Mouse (Mus musculus) neural tube, embryonic 15.5 days (tissue): ENCODE measurements around the gene Dnajc4. TPM values are rescaled to one million over a fixed set of nuclear protein-coding genes. Genes with fewer than 3 reads are reported as not detected.

Source experiments
- ATAC-seq: fragments of 200-750 bp; cut with Nextera tagmentation; 2 replicates; pipeline ENCODE4 v1.8.0; 2017; ENCODE audit warnings: mild to moderate bottlenecking, moderate TSS enrichment, moderate library complexity; ENCODE audit not compliant: low FRiP score
- H3K27ac ChIP-seq: fragments of 300-500 bp; sonication (generic); replicated peaks from 2 replicates; pipeline ENCODE4 v1.5.1; 2015; ENCODE audit warnings: mild to moderate bottlenecking, inconsistent platforms
- H3K27me3 ChIP-seq: fragments of 300-500 bp; sonication (generic); replicated peaks from 2 replicates; pipeline ENCODE4 v1.6.1; 2015; ENCODE audit warnings: inconsistent platforms
- H3K36me3 ChIP-seq: fragments of 300-500 bp; sonication (generic); 2 replicates; pipeline ENCODE4 v1.6.1; 2015; ENCODE audit warnings: inconsistent platforms
- H3K4me1 ChIP-seq: fragments of 300-500 bp; sonication (generic); 2 replicates; pipeline ENCODE4 v1.6.1; 2015; ENCODE audit warnings: inconsistent platforms
- H3K4me2 ChIP-seq: fragments of 300-500 bp; sonication (generic); 2 replicates; pipeline ENCODE4 v1.6.1; 2015; ENCODE audit warnings: inconsistent platforms, mild to moderate bottlenecking, moderate library complexity
- H3K4me3 ChIP-seq: fragments of 300-500 bp; sonication (generic); replicated peaks from 2 replicates; pipeline ENCODE4 v1.5.1; 2015; ENCODE audit warnings: mild to moderate bottlenecking, inconsistent platforms
- H3K9ac ChIP-seq: fragments of 300-500 bp; sonication (generic); replicated peaks from 2 replicates; pipeline ENCODE4 v1.6.1; 2015; ENCODE audit warnings: mild to moderate bottlenecking, inconsistent platforms
- H3K9me3 ChIP-seq: fragments of 300-500 bp; sonication (generic); replicated peaks from 2 replicates; pipeline ENCODE4 v1.6.1; 2016; ENCODE audit warnings: inconsistent platforms
- WGBS: fragments of 180-500 bp; shearing (Covaris S2); methylation state at CpG from one replicate; pipeline ENCODE4 v1.1.7; 2015; ENCODE audit warnings: mixed read lengths; 5-methylcytosine and 5-hydroxymethylcytosine counted together
- polyA plus RNA-seq: library from polyadenylated mRNA; unstranded; fragments of >200 nt; fragmentation: Nextera tagmentation; extraction: Ambion mirVana; gene quantifications from 2 replicates; pipeline ENCODE4 v1.2.1, GENCODE M21; 2015

Dnajc4 gene
- polyA plus RNA-seq, 1 experiment from 2014 or later = 28.1 TPM

GRCm38 (mm10) chr19:7017541-7018457 is 25.4 kb upstream of the Dnajc4 start:
- H3K36me3 ChIP-seq = peaks cover 52% of the 10 kb centered on the region
- no peak overlapping the region for H3K4me2 ChIP-seq
- no peaks in the 10 kb centered on the region for H3K27me3 ChIP-seq
- ATAC-seq = no peak
- H3K9me3 ChIP-seq = no peaks in the 10 kb centered on the region
- H3K4me3 ChIP-seq = no peak overlapping the region
- no peak overlapping the region for H3K27ac ChIP-seq
- H3K9ac ChIP-seq = no peak overlapping the region
- 80% methylated on average over 12 of the region's 12 CpGs for WGBS
- no peaks in the 10 kb centered on the region for H3K4me1 ChIP-seq

GRCm38 (mm10) chr19:7014481-7015135 is 22.2 kb upstream of the Dnajc4 start:
- H3K9me3 ChIP-seq = no peaks in the 10 kb centered on the region
- no peaks in the 10 kb centered on the region for H3K27me3 ChIP-seq
- no peak overlapping the region for H3K4me2 ChIP-seq
- no peak overlapping the region for H3K4me3 ChIP-seq
- H3K9ac ChIP-seq = no peak overlapping the region
- no peak overlapping the region for H3K27ac ChIP-seq
- 93% methylated on average over 20 of the region's 20 CpGs for WGBS
- H3K36me3 ChIP-seq = peaks cover 20% of the 10 kb centered on the region
- ATAC-seq = no peak
- H3K4me1 ChIP-seq = no peaks in the 10 kb centered on the region

- 86% methylated on average over 9 of the region's 9 CpGs for WGBS
- no peak overlapping the region for H3K4me3 ChIP-seq
- no peaks in the 10 kb centered on the region for H3K9me3 ChIP-seq
- H3K36me3 ChIP-seq = peaks cover 14% of the 10 kb centered on the region
- H3K4me1 ChIP-seq = no peaks in the 10 kb centered on the region
- H3K9ac ChIP-seq = no peak overlapping the region
- no peaks in the 10 kb centered on the region for H3K27me3 ChIP-seq
- no peak overlapping the region for H3K4me2 ChIP-seq
- no peak overlapping the region for H3K27ac ChIP-seq
- ATAC-seq = no peak
Measured at GRCm38 (mm10) chr19:7013984-7014383, 21.6 kb upstream of the Dnajc4 start.

- H3K4me1 ChIP-seq = no peaks in the 10 kb centered on the region
- WGBS = 77% methylated on average over 4 of the region's 4 CpGs
- H3K36me3 ChIP-seq = 0 out of 2 replicates have a peak, but pooled peaks cover 6% of the 10 kb centered on the region
- H3K9me3 ChIP-seq = no peaks in the 10 kb centered on the region
- H3K4me3 ChIP-seq = no peak overlapping the region
- no peaks in the 10 kb centered on the region for H3K27me3 ChIP-seq
- no peak for ATAC-seq
- no peak overlapping the region for H3K4me2 ChIP-seq
- H3K9ac ChIP-seq = no peak overlapping the region
- no peak overlapping the region for H3K27ac ChIP-seq
Measured at GRCm38 (mm10) chr19:7012426-7012825, 20.1 kb upstream of the Dnajc4 start.

- Histone ChIP-seq H3K4me2 (no peak overlapping the region), H3K27me3 (no peaks in the 10 kb centered on the region), H3K9ac (no peak overlapping the region), H3K4me1 (no peaks in the 10 kb centered on the region), H3K9me3 (no peaks in the 10 kb centered on the region), H3K36me3 (no peaks in the 10 kb centered on the region), H3K4me3 (no peak overlapping the region), H3K27ac (no peak overlapping the region)
- WGBS = 88% methylated on average over 9 of the region's 9 CpGs
- ATAC-seq = no peak
Measured at GRCm38 (mm10) chr19:7006892-7007593, 14.7 kb upstream of the Dnajc4 start.

- no peaks in the 10 kb centered on the region for H3K27me3 ChIP-seq
- 95% methylated on average over 19 of the region's 19 CpGs for WGBS
- H3K9me3 ChIP-seq = no peaks in the 10 kb centered on the region
- H3K4me1 ChIP-seq = peaks cover 30% of the 10 kb centered on the region
- no peak overlapping the region for H3K9ac ChIP-seq
- no peak for ATAC-seq
- H3K27ac ChIP-seq = no peak overlapping the region
- H3K4me2 ChIP-seq = no peak overlapping the region
- peaks cover 19% of the 10 kb centered on the region for H3K36me3 ChIP-seq
- H3K4me3 ChIP-seq = no peak overlapping the region
Measured at GRCm38 (mm10) chr19:6999360-7000063, 7.1 kb upstream of the Dnajc4 start.

- no peak overlapping the region for H3K9ac ChIP-seq
Measured at GRCm38 (mm10) chr19:6997721-6998290, 5.4 kb upstream of the Dnajc4 start.

GRCm38 (mm10) chr19:6996006-6996405 is 3.6 kb upstream of the Dnajc4 start, which contains the start of the genes Nudt22 and Trpt1:
Gene Nudt22 (minus strand): TSS chr19:6996117.
Gene Trpt1 (plus strand): TSS chr19:6996131.
- peak; percentile 75 for ATAC-seq
- peak within 1 kb of the TSS; percentile 78 for H3K27ac ChIP-seq
- H3K9ac ChIP-seq = peak within 1 kb of the TSS; percentile 78
- no peaks in the 10 kb centered on the region for H3K27me3 ChIP-seq
- peaks cover 19% of the 10 kb centered on the region for H3K36me3 ChIP-seq
- WGBS = under 1% methylated on average over 24 of the region's 24 CpGs
- no peaks in the 10 kb centered on the region for H3K9me3 ChIP-seq
- H3K4me1 ChIP-seq = peaks cover 54% of the 10 kb centered on the region
- peak within 1 kb of the TSS; percentile 65 for H3K4me3 ChIP-seq
- H3K4me2 ChIP-seq = peak within 1 kb of the TSS; percentile 90

More at GRCm38 (mm10) chr19:6997721-6998290, 5.4 kb upstream of the Dnajc4 start:
- H3K27ac ChIP-seq = no peak overlapping the region
- no peaks in the 10 kb centered on the region for H3K27me3 ChIP-seq
- 81% methylated on average over 9 of the region's 9 CpGs for WGBS
- no peak overlapping the region for H3K4me2 ChIP-seq
- H3K9me3 ChIP-seq = no peaks in the 10 kb centered on the region
- H3K36me3 ChIP-seq = peaks cover 19% of the 10 kb centered on the region
- H3K4me3 ChIP-seq = no peak overlapping the region
- no peak for ATAC-seq
- H3K4me1 ChIP-seq = peaks cover 42% of the 10 kb centered on the region

- peak overlapping the region; percentile 65 for H3K4me3 ChIP-seq
- H3K9ac ChIP-seq = peak overlapping the region; percentile 78
- peak overlapping the region; percentile 90 for H3K4me2 ChIP-seq
- 49% methylated on average over 21 of the region's 21 CpGs for WGBS
- H3K9me3 ChIP-seq = no peaks in the 10 kb centered on the region
- H3K4me1 ChIP-seq = peaks cover 54% of the 10 kb centered on the region
- no peaks in the 10 kb centered on the region for H3K27me3 ChIP-seq
- peak overlapping the region; percentile 78 for H3K27ac ChIP-seq
- peaks cover 18% of the 10 kb centered on the region for H3K36me3 ChIP-seq
- ATAC-seq = no peak; the same call in 1 of the 2 replicates
Measured at GRCm38 (mm10) chr19:6995255-6995991, 3.1 kb upstream of the Dnajc4 start.

- H3K4me1 ChIP-seq = peaks cover 54% of the 10 kb centered on the region
- H3K27ac ChIP-seq = no peak overlapping the region
- no peaks in the 10 kb centered on the region for H3K9me3 ChIP-seq
- H3K4me2 ChIP-seq = peak overlapping the region; percentile 90
- peaks cover 10% of the 10 kb centered on the region for H3K36me3 ChIP-seq
- no peak overlapping the region; the same call in 1 of the 2 replicates for H3K4me3 ChIP-seq
- ATAC-seq = no peak
- WGBS = 88% methylated on average over 8 of the region's 8 CpGs
- no peaks in the 10 kb centered on the region for H3K27me3 ChIP-seq
- peak overlapping the region; percentile 78; the same call in 1 of the 2 replicates for H3K9ac ChIP-seq
Measured at GRCm38 (mm10) chr19:6994489-6994888, 2.1 kb upstream of the Dnajc4 start.
